Mouse (Mus musculus) heart, embryonic 14.5 days (tissue): ENCODE results near the gene Ppp1r36. TPM values are rescaled to one million over a fixed set of nuclear protein-coding genes. Genes with fewer than 3 reads are reported as not detected.

Source experiments
- ATAC-seq: fragments of 200-750 bp; cut with Nextera tagmentation; 2 replicates; pipeline ENCODE4 v1.8.0; 2017; ENCODE audit warnings: low read depth, moderate TSS enrichment; ENCODE audit not compliant: insufficient number of reproducible peaks, insufficient read depth, low FRiP score
- H3K27ac ChIP-seq, 2 experiments: fragments of 200-500 bp in 1 of 2; fragments of 300-500 bp in 1 of 2; sonication (generic) in 1 of 2; replicated peaks in 1 of 2; 2 replicates each; pipeline ENCODE4 v1.5.1; 2012 to 2014; ENCODE audit warnings: low read depth in 2 of 2, low read length in 2 of 2, control low read depth in 1 of 2, mild to moderate bottlenecking in 1 of 2, mixed read lengths in 1 of 2; ENCODE audit not compliant: control insufficient read depth in 1 of 2, insufficient read depth in 1 of 2
- H3K27me3 ChIP-seq: fragments of 300-500 bp; sonication (generic); 2 replicates; pipeline ENCODE4 v1.6.1; 2014; ENCODE audit warnings: mild to moderate bottlenecking, low read length, control low read depth; ENCODE audit not compliant: control insufficient read depth, insufficient read depth
- H3K36me3 ChIP-seq: fragments of 300-500 bp; sonication (generic); 2 replicates; pipeline ENCODE4 v1.6.1; 2014; ENCODE audit warnings: mild to moderate bottlenecking, control low read depth, low read length, mixed read lengths; ENCODE audit not compliant: control insufficient read depth, insufficient read depth
- H3K4me1 ChIP-seq, 2 experiments: fragments of 200-500 bp in 1 of 2; fragments of 300-500 bp in 1 of 2; sonication (generic) in 1 of 2; 2 replicates each; pipeline ENCODE4 v1.6.1; 2012 to 2014; ENCODE audit warnings: low read length in 2 of 2, control low read depth in 1 of 2, mixed read lengths in 1 of 2; ENCODE audit not compliant: control insufficient read depth in 2 of 2, insufficient read depth in 2 of 2
- H3K4me2 ChIP-seq: fragments of 300-500 bp; sonication (generic); 2 replicates; pipeline ENCODE4 v1.6.1; 2014; ENCODE audit warnings: mild to moderate bottlenecking, low read length
- H3K4me3 ChIP-seq, 2 experiments: fragments of 200-500 bp in 1 of 2; fragments of 300-500 bp in 1 of 2; sonication (generic) in 1 of 2; 2 replicates each; pipeline ENCODE4 v1.5.1; 2012 to 2014; ENCODE audit warnings: low read length in 2 of 2, mild to moderate bottlenecking in 2 of 2, control low read depth in 1 of 2, low read depth in 1 of 2, moderate library complexity in 1 of 2; ENCODE audit not compliant: control insufficient read depth in 1 of 2, insufficient read depth in 1 of 2
- H3K9ac ChIP-seq: fragments of 300-500 bp; sonication (generic); 2 replicates; pipeline ENCODE4 v1.6.1; 2014; ENCODE audit warnings: mild to moderate bottlenecking, low read length
- H3K9me3 ChIP-seq: fragments of 300-500 bp; sonication (generic); 2 replicates; pipeline ENCODE4 v1.6.1; 2016; ENCODE audit warnings: low read length, control low read depth; ENCODE audit not compliant: control insufficient read depth
- WGBS: fragments of 180-500 bp; shearing (Covaris S2); extraction: QIAGEN DNeasy Blood & Tissue Kit; methylation state at CpG from one replicate; pipeline ENCODE4 v1.1.7; 2014; 5-methylcytosine and 5-hydroxymethylcytosine counted together
- polyA plus RNA-seq: library from polyadenylated mRNA; unstranded; fragments of >200 nt; fragmentation: Nextera tagmentation; extraction: Ambion mirVana; gene quantifications from 2 replicates; pipeline ENCODE4 v1.2.1, GENCODE M21; 2014

Gene Ppp1r36
- polyA plus RNA-seq, 1 experiment from 2014 or later = 3.9 TPM

- Histone ChIP-seq H3K9me3 (peaks cover 4% of the 10 kb centered on the region; the same call in 1 of the 2 replicates), H3K4me1 (peaks cover 10 to 22% of the 10 kb centered on the region in 2 experiments), H3K27me3 (no peaks in the 10 kb centered on the region), H3K4me2 (peak overlapping the region; percentile 41), H3K27ac (peak overlapping the region; percentile 9 to 44; a peak in 2 of 4 replicates), H3K36me3 (no peaks in the 10 kb centered on the region), H3K9ac (no peak overlapping the region), H3K4me3 (no peak overlapping the region)
- ATAC-seq = no peak
- 21% methylated on average over 5 of the region's 5 CpGs for WGBS
Measured at GRCm38 (mm10) chr12:76479174-76479573, 61.8 kb downstream of the Ppp1r36 start.

DNA sequence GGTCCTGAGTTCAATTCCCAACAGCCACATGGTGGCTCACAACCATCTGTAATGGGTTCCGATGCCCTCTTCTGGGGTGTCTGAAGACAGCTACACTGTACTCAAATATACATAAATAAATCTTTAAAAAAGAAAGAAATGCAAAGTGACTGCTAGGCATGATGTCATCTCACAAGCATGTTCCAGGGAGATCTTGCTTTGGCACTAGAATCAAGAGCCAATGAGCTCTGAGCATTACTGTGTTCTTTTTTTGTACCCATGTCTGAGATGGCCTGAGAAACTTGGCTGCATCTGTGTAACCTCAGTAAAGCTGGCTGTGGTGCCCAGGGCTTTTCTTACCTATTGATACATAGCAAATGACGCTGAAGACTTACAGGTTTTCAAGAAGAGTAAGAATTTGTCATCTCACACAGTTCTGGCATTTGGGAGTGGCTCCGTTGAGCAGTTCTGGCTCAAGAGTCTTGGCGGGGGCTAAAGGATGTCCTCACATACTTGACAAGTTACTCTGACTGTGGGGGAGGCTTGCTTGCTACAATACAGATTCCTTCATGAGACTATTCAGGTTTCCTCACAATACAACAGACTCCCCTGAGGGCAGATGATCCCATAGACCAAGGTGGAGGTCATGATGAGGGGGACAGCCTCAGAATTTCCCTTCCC lies 62.6 kb downstream of the Ppp1r36 start:
- no peak overlapping the region for H3K4me2 ChIP-seq
- peaks cover 4% of the 10 kb centered on the region; the same call in 1 of the 2 replicates for H3K9me3 ChIP-seq
- no peaks in the 10 kb centered on the region for H3K27me3 ChIP-seq
- no peak for ATAC-seq
- H3K4me1 ChIP-seq = peaks cover 10 to 22% of the 10 kb centered on the region in 2 experiments
- H3K36me3 ChIP-seq = no peaks in the 10 kb centered on the region
- 64% methylated on average over 4 of the region's 4 CpGs for WGBS
- no peak overlapping the region for H3K4me3 ChIP-seq
- no peak overlapping the region for H3K9ac ChIP-seq
- no peak overlapping the region for H3K27ac ChIP-seq

DNA sequence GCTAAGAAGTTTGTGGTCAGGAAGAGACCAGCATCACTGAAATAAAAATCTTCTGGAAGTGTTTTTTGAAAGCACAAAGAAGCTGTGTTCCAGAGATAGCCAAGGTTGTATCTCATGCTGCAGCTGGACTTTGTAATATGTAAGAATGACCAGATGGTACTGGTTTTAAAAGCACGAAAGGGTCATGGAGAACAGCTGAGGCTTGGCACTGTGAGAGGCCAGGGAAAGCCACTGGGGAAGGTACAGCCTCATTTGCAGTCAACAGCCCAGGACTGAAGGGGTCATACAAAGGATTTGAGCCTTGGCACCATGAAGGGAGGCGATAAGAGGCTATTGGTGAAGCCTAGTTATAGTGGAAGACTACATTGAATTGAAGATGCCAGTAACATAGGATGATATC lies 65.1 kb downstream of the Ppp1r36 start:
- no peak overlapping the region for H3K9ac ChIP-seq
- no peak overlapping the region for H3K4me3 ChIP-seq
- peaks cover 16 to 30% of the 10 kb centered on the region in 2 experiments for H3K4me1 ChIP-seq
- ATAC-seq = no peak
- 83% methylated on average over 2 of the region's 2 CpGs for WGBS
- no peak overlapping the region for H3K4me2 ChIP-seq
- no peaks in the 10 kb centered on the region for H3K27me3 ChIP-seq
- H3K27ac ChIP-seq = no peak overlapping the region
- H3K36me3 ChIP-seq = no peaks in the 10 kb centered on the region
- H3K9me3 ChIP-seq = peaks cover 4% of the 10 kb centered on the region; the same call in 1 of the 2 replicates

GRCm38 (mm10) chr12:76482948-76483347 lies 65.6 kb downstream of the Ppp1r36 start:
- Histone ChIP-seq H3K27me3 (no peaks in the 10 kb centered on the region), H3K36me3 (no peaks in the 10 kb centered on the region), H3K4me1 (peaks cover 16 to 29% of the 10 kb centered on the region in 2 experiments), H3K4me3 (no peak overlapping the region), H3K4me2 (no peak overlapping the region), H3K27ac (no peak overlapping the region), H3K9me3 (peaks cover 4% of the 10 kb centered on the region; the same call in 1 of the 2 replicates), H3K9ac (no peak overlapping the region)
- WGBS = 84% methylated on average over 2 of the region's 2 CpGs
- ATAC-seq = no peak

DNA sequence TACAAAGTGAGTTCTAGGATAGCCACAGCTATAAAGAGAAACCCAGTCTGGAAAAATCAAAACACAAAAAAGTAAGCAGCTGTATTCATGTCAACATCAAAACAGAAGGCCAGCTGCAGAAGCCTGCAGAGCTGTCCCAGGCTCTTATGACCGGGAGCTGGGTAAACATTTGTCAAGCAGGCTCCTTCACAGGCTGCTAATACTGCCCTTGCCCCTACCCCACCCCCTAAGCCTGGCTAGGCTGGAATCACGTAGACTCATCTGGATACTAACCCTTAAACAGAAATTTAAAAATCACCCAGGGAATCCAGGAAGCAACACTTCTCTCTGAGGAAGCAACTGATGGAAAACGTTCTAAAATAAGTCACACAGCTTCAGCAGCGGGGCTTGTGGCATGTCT lies 67.5 kb downstream of the Ppp1r36 start:
- WGBS = 41% methylated on average over 4 of the region's 4 CpGs
- no peak for ATAC-seq

DNA sequence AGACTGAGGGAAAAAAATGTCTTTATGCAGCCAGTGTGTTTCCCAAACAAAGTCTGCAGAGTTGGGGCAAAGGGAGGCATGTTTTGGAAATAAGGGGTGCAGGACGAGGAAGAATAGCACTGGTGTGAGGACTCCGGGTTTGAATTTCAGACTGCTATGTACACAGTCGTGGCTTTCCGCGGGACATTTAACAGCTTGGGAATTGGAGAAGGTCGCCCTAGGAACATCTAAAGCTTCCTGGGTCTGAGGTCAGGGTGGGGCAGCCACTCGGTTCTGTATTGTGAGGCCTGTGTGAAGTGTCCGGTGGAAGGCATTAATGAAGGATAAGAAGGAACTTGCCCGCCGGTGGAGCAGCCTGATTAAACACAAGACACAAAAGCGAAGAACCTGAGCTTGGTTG lies 68.0 kb downstream of the Ppp1r36 start:
- Histone ChIP-seq H3K27me3 (no peaks in the 10 kb centered on the region), H3K4me2 (no peak overlapping the region), H3K9me3 (peaks cover 4% of the 10 kb centered on the region; the same call in 1 of the 2 replicates), H3K27ac (no peak overlapping the region), H3K4me3 (no peak overlapping the region), H3K9ac (no peak overlapping the region), H3K4me1 (peaks cover 6 to 10% of the 10 kb centered on the region in 2 experiments), H3K36me3 (no peaks in the 10 kb centered on the region)
- ATAC-seq = no peak
- WGBS = 74% methylated on average over 11 of the region's 11 CpGs

More for the DNA sequence above, 67.5 kb downstream of the Ppp1r36 start:
- Histone ChIP-seq H3K4me3 (no peak overlapping the region), H3K9ac (no peak overlapping the region), H3K4me1 (peaks cover 8 to 15% of the 10 kb centered on the region in 2 experiments), H3K27ac (no peak overlapping the region), H3K36me3 (no peaks in the 10 kb centered on the region), H3K27me3 (no peaks in the 10 kb centered on the region), H3K4me2 (no peak overlapping the region), H3K9me3 (peaks cover 4% of the 10 kb centered on the region; the same call in 1 of the 2 replicates)

DNA sequence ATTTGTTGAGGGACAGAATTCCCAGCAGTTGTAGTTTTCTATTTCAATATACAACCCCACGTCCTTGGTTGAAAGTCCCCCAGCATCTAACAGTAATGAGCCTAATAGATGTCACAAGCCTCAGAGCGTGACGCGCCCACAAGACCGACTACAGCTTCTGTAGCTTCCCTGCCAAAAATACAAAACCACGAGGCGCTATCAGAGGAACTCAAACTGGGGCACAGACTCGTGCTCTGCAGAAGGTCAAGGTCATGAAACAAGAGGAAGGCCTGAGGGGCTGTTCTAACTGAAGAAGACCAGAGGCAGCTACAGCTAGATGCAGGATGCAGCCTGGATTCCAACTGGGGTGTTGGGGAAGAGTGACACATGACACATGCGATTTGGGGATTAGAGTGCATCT lies 69.6 kb downstream of the Ppp1r36 start:
- no peak overlapping the region for H3K9ac ChIP-seq
- no peak overlapping the region for H3K4me3 ChIP-seq
- no peak for ATAC-seq
- H3K27me3 ChIP-seq = no peaks in the 10 kb centered on the region
- 34% methylated on average over 9 of the region's 9 CpGs for WGBS
- no peak overlapping the region for H3K27ac ChIP-seq
- peaks cover 6 to 8% of the 10 kb centered on the region in 2 experiments; a peak in 3 of 4 replicates for H3K4me1 ChIP-seq
- no peaks in the 10 kb centered on the region for H3K9me3 ChIP-seq
- no peaks in the 10 kb centered on the region for H3K36me3 ChIP-seq
- H3K4me2 ChIP-seq = no peak overlapping the region
